Mouse (Mus musculus): ENCODE data around the gene Klf12.

Klf12 gene

DNA sequence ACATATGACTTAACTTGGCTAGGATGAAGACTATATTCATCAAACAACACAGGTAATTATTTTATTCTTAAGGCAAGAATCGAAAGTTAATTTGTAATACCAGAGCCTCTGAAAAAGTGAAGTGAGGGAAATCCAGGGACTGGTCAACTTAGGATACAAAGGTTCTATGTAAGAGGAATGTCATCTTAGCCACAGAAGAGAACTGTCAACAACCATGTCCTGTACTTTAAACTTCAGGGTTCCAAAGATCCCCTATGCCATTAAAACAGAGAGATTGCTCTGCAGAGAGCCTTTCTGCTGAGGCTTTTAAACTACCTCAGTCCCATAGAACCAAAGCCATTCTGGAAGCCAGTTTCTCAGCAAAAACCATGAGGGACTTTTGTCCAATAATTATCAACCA lies 144.1 kb downstream of the Klf12 start:
- no peak for DNase-seq (ENCODE audit: extremely low spot score, low spot score)

DNA sequence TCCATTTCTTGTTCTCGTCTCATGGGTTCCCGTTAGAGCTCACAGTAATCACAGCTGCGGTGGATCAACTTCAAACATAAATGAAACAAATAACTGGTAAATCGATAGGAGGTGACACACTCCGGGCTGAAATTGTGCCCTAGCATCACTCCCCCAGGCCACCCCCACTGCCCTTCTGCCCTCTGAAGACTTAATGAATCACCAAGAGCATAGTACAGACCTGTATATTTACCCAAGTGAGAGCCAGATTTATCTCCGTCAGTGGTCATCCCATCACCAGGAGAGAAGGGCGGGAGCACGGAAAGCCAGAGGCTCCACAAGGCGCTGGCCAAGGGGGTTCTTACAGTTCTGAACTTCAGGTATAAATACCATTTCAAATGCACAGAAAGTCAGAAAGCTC lies 150.2 kb downstream of the Klf12 start:
- DNase-seq (ENCODE audit: extremely low spot score, low spot score), result no peak

DNA sequence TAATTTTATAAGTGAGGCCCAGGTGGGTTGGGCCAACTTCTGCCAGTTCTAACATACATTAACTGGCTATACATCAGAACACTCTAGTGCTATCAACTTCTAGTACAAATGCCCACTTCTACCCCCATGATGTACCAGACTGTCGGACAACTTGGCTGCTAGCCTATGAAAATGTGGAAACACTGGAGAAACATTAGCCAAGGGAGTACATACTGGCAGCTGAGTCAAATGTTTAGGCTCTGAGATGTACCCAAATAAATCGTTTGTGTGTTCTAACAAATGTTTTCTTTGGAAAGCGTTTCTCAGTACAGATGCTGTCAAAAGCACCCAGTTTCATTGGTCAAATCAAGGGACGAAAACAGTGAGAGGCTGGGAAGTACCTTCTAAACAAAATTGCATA lies 152.0 kb downstream of the Klf12 start:
- DNase-seq (ENCODE audit: extremely low spot score, low spot score), result no peak

DNA sequence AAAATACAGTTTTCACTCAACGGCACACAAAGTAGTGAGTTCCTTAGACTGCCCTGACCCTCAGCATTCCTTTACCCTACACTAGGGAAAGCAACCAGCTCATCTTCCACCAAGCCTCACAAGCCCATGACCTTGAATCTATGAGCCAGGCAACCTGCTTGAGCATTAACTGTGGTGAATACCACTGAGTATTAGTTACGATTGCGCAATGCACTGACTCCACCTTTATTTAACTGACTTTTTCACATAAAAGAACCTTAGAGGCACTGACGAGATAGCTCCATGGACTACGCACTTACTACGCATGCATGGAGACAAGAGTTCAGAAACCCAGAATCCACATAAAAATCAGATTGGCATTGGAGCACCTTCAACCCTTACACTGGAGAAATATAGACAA lies 158.4 kb downstream of the Klf12 start:
- DNase-seq (ENCODE audit: extremely low spot score, low spot score), result no peak

DNA sequence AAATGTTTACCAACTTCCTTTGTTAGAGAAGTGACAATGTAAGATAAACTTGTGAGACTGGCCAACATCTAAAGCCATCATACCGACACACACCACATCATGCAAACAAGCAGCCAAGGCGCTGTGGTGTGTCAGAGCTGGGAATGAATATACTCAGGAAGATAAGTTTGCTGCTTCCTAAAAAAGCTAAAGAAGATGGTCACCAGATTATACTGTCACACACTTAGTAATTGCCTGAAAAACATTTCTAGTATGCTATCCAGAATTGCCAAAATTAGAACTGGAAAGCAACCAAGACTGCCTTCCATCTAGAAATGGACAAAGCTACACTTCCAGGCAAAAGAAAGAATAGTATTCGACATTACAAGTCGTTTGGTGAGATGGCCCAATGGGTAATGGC lies 163.4 kb downstream of the Klf12 start:
- no peak for DNase-seq (ENCODE audit: extremely low spot score, low spot score)

- DNase-seq (ENCODE audit: extremely low spot score, low spot score), result no peak
Measured at GRCm38 (mm10) chr14:100119866-100120265, 164.6 kb downstream of the Klf12 start.

DNA sequence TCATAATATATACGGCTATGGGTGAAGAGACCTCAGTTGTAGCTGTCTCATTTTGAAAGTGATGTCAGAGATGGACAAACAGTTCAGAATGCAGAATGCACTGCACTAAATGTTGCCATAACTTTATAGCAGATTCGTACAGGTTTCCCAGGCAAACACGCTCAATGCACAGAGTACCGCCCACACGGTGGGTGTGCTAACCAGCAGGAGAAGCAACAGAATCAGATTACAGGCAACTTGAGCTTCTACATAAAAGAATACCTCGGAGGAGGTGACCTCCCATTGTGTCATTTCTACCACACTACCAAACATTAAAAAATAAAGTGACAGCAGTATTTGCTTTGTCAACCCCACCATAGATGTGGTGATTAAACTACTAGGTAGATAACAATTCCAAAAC lies 171.1 kb downstream of the Klf12 start:
- DNase-seq (ENCODE audit: extremely low spot score, low spot score), result no peak

GRCm38 (mm10) chr14:100111735-100112134 lies 172.7 kb downstream of the Klf12 start:
- no peak for DNase-seq (ENCODE audit: extremely low spot score, low spot score)

DNA sequence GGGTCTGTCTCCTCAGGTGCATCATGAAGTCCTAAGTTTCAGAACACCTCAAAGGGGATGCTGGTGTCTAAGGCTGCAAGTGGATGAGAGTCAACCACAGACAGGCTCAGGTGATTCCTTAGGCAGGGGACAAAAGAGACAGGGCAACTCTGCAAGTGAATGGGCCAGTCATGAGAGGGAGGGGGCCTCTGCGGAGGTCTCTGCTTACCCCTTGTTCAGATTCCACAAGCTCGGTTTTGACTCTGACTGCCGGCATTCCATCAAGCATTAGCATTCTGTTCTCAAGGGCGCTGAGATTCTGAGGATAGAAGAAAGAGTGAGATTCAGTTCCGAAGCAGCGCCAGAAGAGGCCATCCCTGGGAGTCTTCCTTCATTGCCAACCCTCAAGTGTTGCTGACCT lies 174.9 kb downstream of the Klf12 start:
- no peak for DNase-seq (ENCODE audit: extremely low spot score, low spot score)

GRCm38 (mm10) chr14:100105570-100105969 lies 178.9 kb downstream of the Klf12 start:
- no peak for DNase-seq (ENCODE audit: extremely low spot score, low spot score)

DNA sequence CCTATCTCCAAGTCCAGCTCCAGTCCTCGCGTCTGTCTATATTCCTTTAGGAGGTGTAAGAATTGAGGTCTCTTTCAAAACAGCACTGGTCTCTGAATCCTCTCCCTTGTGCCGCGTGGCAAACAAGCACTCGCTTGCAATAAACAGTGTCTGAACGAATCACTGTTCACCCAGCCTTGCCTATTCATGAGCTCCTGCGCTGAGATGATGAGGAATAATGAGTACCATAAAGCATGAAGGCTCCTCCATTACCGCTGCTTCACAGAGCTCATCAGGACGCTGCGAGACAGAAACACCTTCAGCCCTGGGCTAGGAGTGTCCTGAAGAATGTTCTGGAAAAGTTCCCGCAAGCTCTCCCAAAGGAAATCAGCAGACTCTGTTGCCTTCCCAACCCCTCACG lies 179.7 kb downstream of the Klf12 start:
- no peak for DNase-seq (ENCODE audit: extremely low spot score, low spot score)

GRCm38 (mm10) chr14:100103818-100104217 lies 180.7 kb downstream of the Klf12 start:
- DNase-seq (ENCODE audit: extremely low spot score, low spot score), result no peak

DNA sequence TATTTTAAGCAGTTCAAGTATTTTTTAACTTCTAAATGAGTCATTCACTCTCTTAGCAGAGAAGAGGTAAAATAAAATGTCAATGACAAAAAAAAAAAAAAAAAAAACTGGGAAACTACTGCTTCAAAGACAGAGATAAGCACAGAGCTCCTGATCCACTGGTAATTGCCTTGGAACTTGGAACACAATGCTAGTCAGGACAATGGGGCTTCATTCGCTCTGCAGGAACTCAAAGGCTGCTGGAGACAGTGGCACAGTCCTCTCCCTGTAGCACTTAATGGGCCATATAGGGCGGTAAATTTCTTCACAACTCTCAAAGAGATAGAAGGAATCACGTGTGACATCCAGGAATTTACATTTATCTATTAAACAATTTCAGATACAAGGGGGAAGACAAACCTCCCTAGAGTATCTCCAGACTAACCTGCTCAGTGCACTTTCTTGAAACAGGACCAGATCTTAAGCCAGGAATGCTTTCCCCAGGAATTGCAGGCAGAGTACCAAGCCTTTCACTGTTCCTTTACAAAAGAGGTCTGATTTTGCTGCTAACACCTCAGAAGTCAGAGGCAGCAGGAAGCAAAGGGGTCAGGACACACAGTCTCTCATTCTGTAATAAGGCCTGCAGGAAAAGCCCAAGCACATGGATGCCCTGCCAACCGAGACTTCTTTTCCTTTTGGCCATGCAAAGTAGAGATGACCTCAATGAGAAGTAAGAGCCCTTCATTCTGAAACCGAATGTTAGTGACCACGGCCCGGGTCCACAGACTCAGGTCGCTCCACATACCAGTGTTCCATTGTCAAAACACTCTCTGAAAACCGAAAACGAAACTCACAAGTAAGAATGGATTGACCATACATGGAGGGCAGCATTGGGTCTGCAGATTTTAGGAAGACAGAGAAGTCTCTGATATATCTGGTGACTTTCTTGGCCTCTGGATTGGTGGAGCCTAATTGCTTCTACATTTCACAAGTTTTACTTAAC lies 187.0 kb downstream of the Klf12 start:
- DNase-seq (ENCODE audit: extremely low spot score, low spot score), result no peak

DNA sequence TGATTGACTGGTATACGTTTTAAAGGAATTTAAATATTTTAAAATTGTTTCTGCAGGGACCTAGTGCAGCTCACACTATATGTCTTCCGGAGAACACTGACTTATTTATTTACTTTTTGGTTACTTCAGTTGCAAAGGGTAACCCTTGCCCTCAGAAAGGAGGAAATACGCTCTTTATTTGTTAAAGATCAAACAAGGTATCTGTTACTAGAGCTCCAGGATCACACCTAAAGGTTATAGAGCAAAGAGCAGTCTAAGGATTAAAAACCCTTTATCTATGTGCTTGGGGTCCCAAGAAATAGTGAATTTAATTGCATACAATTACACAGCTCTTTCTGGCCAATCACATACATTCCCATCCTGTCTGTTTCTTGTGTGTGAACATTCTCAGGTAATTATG lies 188.7 kb downstream of the Klf12 start:
- no peak for DNase-seq (ENCODE audit: extremely low spot score, low spot score)

- no peak for DNase-seq (ENCODE audit: extremely low spot score, low spot score)
Measured at GRCm38 (mm10) chr14:100090517-100090916, 194.0 kb downstream of the Klf12 start.

GRCm38 (mm10) chr14:100079620-100080019 lies 204.9 kb downstream of the Klf12 start:
- DNase-seq (ENCODE audit: extremely low spot score, low spot score), result no peak

- DNase-seq (ENCODE audit: extremely low spot score, low spot score), result no peak
Measured at GRCm38 (mm10) chr14:100072431-100073195, 211.9 kb downstream of the Klf12 start.

DNA sequence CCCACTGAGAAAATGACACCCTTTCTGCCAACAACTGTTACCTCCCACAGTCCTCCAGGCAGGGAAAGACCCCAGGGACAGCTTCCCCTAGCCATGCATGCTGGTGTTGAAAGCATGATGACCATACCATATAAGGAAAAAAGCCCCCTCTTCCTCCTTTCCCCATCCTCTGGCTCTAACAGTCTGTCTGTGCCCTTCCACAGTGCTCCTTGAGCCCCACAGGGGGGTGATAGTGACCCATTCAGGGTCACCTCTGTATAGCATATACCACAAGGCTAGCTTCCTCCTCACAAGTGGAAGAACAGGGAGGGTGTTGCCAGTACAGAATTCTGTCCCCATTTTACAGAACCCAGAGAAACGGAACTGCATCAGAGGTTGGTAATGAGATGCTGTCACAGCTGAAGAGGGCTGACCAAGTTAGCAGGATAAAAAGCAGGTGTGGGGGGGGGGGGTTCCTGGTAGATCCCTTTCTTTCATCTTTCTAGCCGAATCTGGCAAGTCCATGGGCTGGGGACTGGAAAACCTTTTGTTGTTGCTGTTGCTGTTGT lies 214.9 kb downstream of the Klf12 start:
- no peak for DNase-seq (ENCODE audit: extremely low spot score, low spot score)

DNA sequence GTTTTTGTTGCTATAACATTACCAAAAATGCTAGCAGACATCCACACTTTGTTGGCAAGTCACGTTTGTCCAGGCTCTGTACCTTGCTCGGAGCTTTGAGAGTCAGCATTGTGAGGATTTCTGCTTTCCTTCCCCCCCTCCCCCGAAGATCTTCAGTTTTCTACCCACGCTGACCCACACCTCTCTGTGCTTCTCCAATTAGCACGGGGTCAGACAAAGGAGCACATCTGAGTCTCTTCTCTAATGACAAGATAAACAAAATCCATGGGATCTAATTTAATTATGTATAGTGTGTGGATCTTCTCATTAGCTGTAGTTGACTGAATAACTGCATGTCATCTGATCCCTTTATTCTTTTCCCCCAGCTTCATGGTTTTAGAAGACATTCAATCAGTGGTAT lies 215.8 kb downstream of the Klf12 start:
- no peak for DNase-seq (ENCODE audit: extremely low spot score, low spot score)

- DNase-seq (ENCODE audit: extremely low spot score, low spot score), result no peak
Measured at GRCm38 (mm10) chr14:100062516-100062915, 222.0 kb downstream of the Klf12 start.

DNA sequence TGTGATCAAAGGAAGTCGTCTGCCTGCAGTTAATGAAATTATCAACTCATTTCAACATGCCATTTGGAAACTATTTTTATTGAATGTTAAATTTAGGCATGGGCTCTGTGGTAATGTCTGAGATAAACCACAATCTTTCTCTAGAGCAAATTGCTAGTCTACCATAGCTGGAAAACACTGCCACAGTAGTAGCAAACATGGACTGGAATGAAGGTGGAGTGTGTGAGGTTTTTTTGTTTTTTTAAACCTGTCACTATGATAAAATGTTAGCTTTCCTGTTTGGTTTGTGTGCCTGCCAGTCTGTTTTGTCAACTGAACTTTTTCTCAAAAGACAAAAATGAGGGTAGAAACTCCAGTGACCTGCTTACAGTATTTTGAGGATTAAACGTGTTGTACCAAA lies 230.3 kb downstream of the Klf12 start:
- no peak for DNase-seq (ENCODE audit: extremely low spot score, low spot score)

- no peak for DNase-seq (ENCODE audit: extremely low spot score, low spot score)
Measured at GRCm38 (mm10) chr14:100053456-100053855, 231.0 kb downstream of the Klf12 start.

All from neural tube, embryonic 10.5 days (tissue).